Mouse (Mus musculus): ENCODE data around the gene Kctd2. TPM values are rescaled to one million over a fixed set of nuclear protein-coding genes. Genes with fewer than 3 reads are reported as not detected.

The Kctd2 gene
- 65.5 and 69.1 TPM in 2 replicates for polyA plus RNA-seq (2012; rRNA removed)

- H3K27ac ChIP-seq (ENCODE audit: control insufficient read depth, insufficient read depth, low read length), result peak within 1 kb of the TSS; percentile 58
- peaks cover 34% of the 10 kb centered on the region for H3K4me1 ChIP-seq (replicated peaks; ENCODE audit: control insufficient read depth, insufficient read depth, low read length)
- 1% methylated on average over 54 of the region's 56 CpGs for WGBS
These were observed at the start of gene Kctd2, which contains the start of gene Atp5h for GRCm38 (mm10) chr11:115419531-115420237. Gene Kctd2, plus strand, starts transcription at chr11:115420128. Gene Atp5h, minus strand, starts transcription at chr11:115419962.

GRCm38 (mm10) chr11:115370368-115370767 is 49.6 kb upstream of the Kctd2 start:
- DNase-seq, result no peak
- peaks cover 17% of the 10 kb centered on the region for H3K27me3 ChIP-seq (ENCODE audit: control insufficient read depth, insufficient read depth, low read length)
- no peak overlapping the region for H3K4me3 ChIP-seq (ENCODE audit: control insufficient read depth, insufficient read depth, low read length)
- peaks cover 23% of the 10 kb centered on the region for H3K4me1 ChIP-seq (replicated peaks; ENCODE audit: control insufficient read depth, insufficient read depth, low read length)
- no peak overlapping the region for H3K27ac ChIP-seq (ENCODE audit: control insufficient read depth, insufficient read depth, low read length)
- 68% methylated on average over 7 of the region's 7 CpGs for WGBS
- no peaks in the 10 kb centered on the region for H3K36me3 ChIP-seq (ENCODE audit: control insufficient read depth, insufficient read depth, low read length)
- TF ChIP-seq CTCF (IDR thresholded peaks at IDR 0.05; ENCODE audit: borderline replicate concordance, control insufficient read depth, extremely low read depth, insufficient read depth, low read length, poor library complexity), result no peak
- TF ChIP-seq POLR2A (IDR thresholded peaks at IDR 0.05; ENCODE audit: control insufficient read depth, extremely low read depth, insufficient read depth, low read length, poor library complexity), result no peak

More at GRCm38 (mm10) chr11:115419531-115420237, at the start of gene Kctd2, which contains the start of gene Atp5h:
- Histone ChIP-seq H3K27me3 (ENCODE audit: control insufficient read depth, insufficient read depth, low read length) (no peaks in the 10 kb centered on the region), H3K4me3 (ENCODE audit: control insufficient read depth, insufficient read depth, low read length) (peak within 1 kb of the TSS; percentile 97), H3K36me3 (ENCODE audit: control insufficient read depth, insufficient read depth, low read length) (peaks cover 15% of the 10 kb centered on the region)
- TF ChIP-seq CTCF (IDR thresholded peaks at IDR 0.05; ENCODE audit: borderline replicate concordance, control insufficient read depth, extremely low read depth, insufficient read depth, low read length, poor library complexity) (no peak), POLR2A (IDR thresholded peaks at IDR 0.05; ENCODE audit: control insufficient read depth, extremely low read depth, insufficient read depth, low read length, poor library complexity) (peak; percentile 93)
- peak; percentile 95 for DNase-seq

GRCm38 (mm10) chr11:115371354-115371753 is 48.6 kb upstream of the Kctd2 start:
- no peak overlapping the region for H3K27ac ChIP-seq (ENCODE audit: control insufficient read depth, insufficient read depth, low read length)
- no peak overlapping the region for H3K4me3 ChIP-seq (ENCODE audit: control insufficient read depth, insufficient read depth, low read length)
- WGBS, result 91% methylated on average over 8 of the region's 8 CpGs
- peaks cover 18% of the 10 kb centered on the region for H3K27me3 ChIP-seq (ENCODE audit: control insufficient read depth, insufficient read depth, low read length)
- DNase-seq, result no peak
- TF ChIP-seq CTCF (IDR thresholded peaks at IDR 0.05; ENCODE audit: borderline replicate concordance, control insufficient read depth, extremely low read depth, insufficient read depth, low read length, poor library complexity) (no peak), POLR2A (IDR thresholded peaks at IDR 0.05; ENCODE audit: control insufficient read depth, extremely low read depth, insufficient read depth, low read length, poor library complexity) (no peak)
- H3K36me3 ChIP-seq (ENCODE audit: control insufficient read depth, insufficient read depth, low read length), result no peaks in the 10 kb centered on the region
- peaks cover 17% of the 10 kb centered on the region for H3K4me1 ChIP-seq (replicated peaks; ENCODE audit: control insufficient read depth, insufficient read depth, low read length)

GRCm38 (mm10) chr11:115372015-115372414 is 47.9 kb upstream of the Kctd2 start:
- no peak for DNase-seq
- H3K36me3 ChIP-seq (ENCODE audit: control insufficient read depth, insufficient read depth, low read length), result no peaks in the 10 kb centered on the region
- H3K27me3 ChIP-seq (ENCODE audit: control insufficient read depth, insufficient read depth, low read length), result peaks cover 18% of the 10 kb centered on the region
- no peak overlapping the region for H3K27ac ChIP-seq (ENCODE audit: control insufficient read depth, insufficient read depth, low read length)
- H3K4me3 ChIP-seq (ENCODE audit: control insufficient read depth, insufficient read depth, low read length), result no peak overlapping the region
- WGBS, result 84% methylated on average over 1 of the region's 1 CpGs
- TF ChIP-seq POLR2A (IDR thresholded peaks at IDR 0.05; ENCODE audit: control insufficient read depth, extremely low read depth, insufficient read depth, low read length, poor library complexity), result no peak
- no peak for TF ChIP-seq CTCF (IDR thresholded peaks at IDR 0.05; ENCODE audit: borderline replicate concordance, control insufficient read depth, extremely low read depth, insufficient read depth, low read length, poor library complexity)
- H3K4me1 ChIP-seq (replicated peaks; ENCODE audit: control insufficient read depth, insufficient read depth, low read length), result peaks cover 10% of the 10 kb centered on the region

GRCm38 (mm10) chr11:115372737-115373136 is 47.2 kb upstream of the Kctd2 start:
- no peaks in the 10 kb centered on the region for H3K36me3 ChIP-seq (ENCODE audit: control insufficient read depth, insufficient read depth, low read length)
- WGBS, result 51% methylated on average over 2 of the region's 2 CpGs
- H3K4me3 ChIP-seq (ENCODE audit: control insufficient read depth, insufficient read depth, low read length), result no peak overlapping the region
- H3K27me3 ChIP-seq (ENCODE audit: control insufficient read depth, insufficient read depth, low read length), result peaks cover 18% of the 10 kb centered on the region
- H3K4me1 ChIP-seq (replicated peaks; ENCODE audit: control insufficient read depth, insufficient read depth, low read length), result peaks cover 9% of the 10 kb centered on the region
- DNase-seq, result no peak
- TF ChIP-seq POLR2A (IDR thresholded peaks at IDR 0.05; ENCODE audit: control insufficient read depth, extremely low read depth, insufficient read depth, low read length, poor library complexity) (no peak), CTCF (IDR thresholded peaks at IDR 0.05; ENCODE audit: borderline replicate concordance, control insufficient read depth, extremely low read depth, insufficient read depth, low read length, poor library complexity) (no peak)
- H3K27ac ChIP-seq (ENCODE audit: control insufficient read depth, insufficient read depth, low read length), result no peak overlapping the region

GRCm38 (mm10) chr11:115373805-115374694 is 45.9 kb upstream of the Kctd2 start:
- no peak for DNase-seq
- Histone ChIP-seq H3K27me3 (ENCODE audit: control insufficient read depth, insufficient read depth, low read length) (peaks cover 18% of the 10 kb centered on the region), H3K36me3 (ENCODE audit: control insufficient read depth, insufficient read depth, low read length) (no peaks in the 10 kb centered on the region), H3K4me3 (ENCODE audit: control insufficient read depth, insufficient read depth, low read length) (peak overlapping the region; percentile 3; the same call in 1 of the 2 replicates), H3K4me1 (replicated peaks; ENCODE audit: control insufficient read depth, insufficient read depth, low read length) (peaks cover 8% of the 10 kb centered on the region), H3K27ac (ENCODE audit: control insufficient read depth, insufficient read depth, low read length) (no peak overlapping the region)
- TF ChIP-seq POLR2A (IDR thresholded peaks at IDR 0.05; ENCODE audit: control insufficient read depth, extremely low read depth, insufficient read depth, low read length, poor library complexity) (no peak), CTCF (IDR thresholded peaks at IDR 0.05; ENCODE audit: borderline replicate concordance, control insufficient read depth, extremely low read depth, insufficient read depth, low read length, poor library complexity) (no peak)
- WGBS, result 3% methylated on average over 30 of the region's 30 CpGs
